Mouse (Mus musculus) small intestine, adult 2 months (tissue): ENCODE measurements around the gene Zfp658. TPM values are rescaled to one million over a fixed set of nuclear protein-coding genes. Genes with fewer than 3 reads are reported as not detected.

ENCODE experiments used
- H3K27ac ChIP-seq: fragments of 200-500 bp; 2 replicates; pipeline ENCODE4 v1.5.1; 2012; ENCODE audit warnings: low read depth, low read length, control low read depth, inconsistent platforms; ENCODE audit not compliant: insufficient read depth
- H3K27me3 ChIP-seq: fragments of 200-500 bp; 2 replicates; pipeline ENCODE4 v1.6.1; 2012; ENCODE audit warnings: mild to moderate bottlenecking, moderate library complexity, low read length, inconsistent platforms; ENCODE audit not compliant: control insufficient read depth, insufficient read depth
- H3K36me3 ChIP-seq: fragments of 200-500 bp; 2 replicates; pipeline ENCODE4 v1.6.1; 2012; ENCODE audit warnings: mild to moderate bottlenecking, low read length, control low read depth, inconsistent platforms; ENCODE audit not compliant: control insufficient read depth, insufficient read depth
- H3K4me1 ChIP-seq: fragments of 200-500 bp; 2 replicates; pipeline ENCODE4 v1.6.1; 2012; ENCODE audit warnings: low read length, inconsistent platforms, mixed read lengths; ENCODE audit not compliant: control insufficient read depth, insufficient read depth, insufficient read length
- H3K4me3 ChIP-seq: fragments of 200-500 bp; 2 replicates; pipeline ENCODE4 v1.5.1; 2012; ENCODE audit warnings: low read depth, mild to moderate bottlenecking, control low read depth, inconsistent platforms, low read length, moderate library complexity
- CTCF ChIP-seq: fragments of 200-500 bp; IDR thresholded peaks from 2 replicates; pipeline ENCODE4 v1.5.1; 2012; ENCODE audit warnings: low read depth, mild to moderate bottlenecking, control low read depth, inconsistent platforms, low read length, moderate library complexity, mixed read lengths; ENCODE audit not compliant: insufficient replicate concordance, insufficient read length; ENCODE audit errors: extremely low read depth
- POLR2A ChIP-seq: fragments of 200-500 bp; IDR thresholded peaks from 2 replicates; pipeline ENCODE4 v1.6.1; 2012; ENCODE audit warnings: low read depth, mild to moderate bottlenecking, control low read depth, inconsistent platforms, low read length, moderate library complexity
- WGBS: fragments of 180-500 bp; shearing (Covaris S2); methylation state at CpG from one replicate; pipeline ENCODE4 v1.1.7; 2018; 5-methylcytosine and 5-hydroxymethylcytosine counted together
- polyA plus RNA-seq: library from polyadenylated mRNA; depleted of rRNA; stranded (reverse); fragments of >200 nt; gene quantifications from 2 replicates; pipeline ENCODE4 v1.2.3, GENCODE M21; 2012; rRNA removed

Zfp658 gene
- polyA plus RNA-seq, 1 experiment: 0.28 TPM

DNA sequence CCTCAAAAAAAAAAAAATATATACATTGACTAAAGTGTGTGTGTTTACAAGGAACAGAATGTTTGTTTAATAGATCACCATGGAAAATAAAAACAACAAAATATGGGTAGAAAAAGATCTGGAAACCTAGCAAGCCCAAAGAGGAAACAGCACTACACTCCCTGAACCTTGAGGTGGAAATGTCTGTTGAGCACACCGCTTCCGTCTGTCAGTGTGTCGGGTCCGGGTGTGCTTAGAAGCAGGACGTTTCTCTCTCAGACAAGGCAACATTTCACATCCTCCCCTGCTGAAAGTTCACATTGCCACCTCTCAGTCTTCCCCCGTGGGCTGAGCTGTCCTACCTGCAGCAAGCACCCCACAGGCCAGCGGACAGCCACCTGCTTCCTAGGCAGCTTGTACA, 60.9 kb downstream of the Zfp658 start:
- H3K36me3 ChIP-seq: no peaks in the 10 kb centered on the region
- H3K4me1 ChIP-seq: peaks cover 4% of the 10 kb centered on the region
- no peak overlapping the region for H3K4me3 ChIP-seq
- H3K27me3 ChIP-seq: no peaks in the 10 kb centered on the region
- 78% methylated on average over 7 of the region's 7 CpGs for WGBS
- TF ChIP-seq CTCF: no peak
- no peak for TF ChIP-seq POLR2A
- H3K27ac ChIP-seq: no peak overlapping the region

- peaks cover 6% of the 10 kb centered on the region for H3K4me1 ChIP-seq
- WGBS: 37% methylated on average over 10 of the region's 10 CpGs
- H3K27ac ChIP-seq: no peak overlapping the region
- H3K4me3 ChIP-seq: no peak overlapping the region
- TF ChIP-seq POLR2A: no peak
- no peak for TF ChIP-seq CTCF
- H3K27me3 ChIP-seq: no peaks in the 10 kb centered on the region
- no peaks in the 10 kb centered on the region for H3K36me3 ChIP-seq
Measured at GRCm38 (mm10) chr7:43623819-43624218, 61.8 kb downstream of the Zfp658 start.

Other genes starting within 250 kb of the Zfp658 start
- gene Zfp715, start 249.0 kb upstream of the Zfp658 start, polyA plus RNA-seq: 0.58 and 0.86 TPM in 2 replicates
- gene Siglecf, start 210.9 kb upstream of the Zfp658 start, polyA plus RNA-seq: 5.6 and 5.9 TPM in 2 replicates
- gene Siglecg, start 154.1 kb upstream of the Zfp658 start, polyA plus RNA-seq: 7.8 and 11.8 TPM in 2 replicates
- gene Lim2, start 134.6 kb upstream of the Zfp658 start, polyA plus RNA-seq: not detected in 2 replicates
- gene Nkg7, start 125.2 kb upstream of the Zfp658 start, polyA plus RNA-seq: 28.1 and 31.3 TPM in 2 replicates
- not detected in 2 replicates for gene Cldnd2, start 121.5 kb upstream of the Zfp658 start, polyA plus RNA-seq
- gene Etfb, start 118.2 kb upstream of the Zfp658 start, polyA plus RNA-seq: 45.1 and 66.8 TPM in 2 replicates
- 0.29 TPM in 1 of 2 replicates, not detected in the other for gene Gm45233, start 118.1 kb upstream of the Zfp658 start, polyA plus RNA-seq
- gene Vsig10l, start 99.1 kb upstream of the Zfp658 start, polyA plus RNA-seq: 1.0 and 4.3 TPM in 2 replicates
- gene Iglon5, start 72.2 kb upstream of the Zfp658 start, polyA plus RNA-seq: 1.4 and 1.5 TPM in 2 replicates
- not detected in 2 replicates for gene 4931406B18Rik, start 56.3 kb upstream of the Zfp658 start, polyA plus RNA-seq
- 3.0 and 4.7 TPM in 2 replicates for gene Cd33, start 17.8 kb upstream of the Zfp658 start, polyA plus RNA-seq
- 0.63 and 0.91 TPM in 2 replicates for gene Zfp719, start 17.4 kb downstream of the Zfp658 start, polyA plus RNA-seq
- gene Zfp819, start 44.9 kb downstream of the Zfp658 start, polyA plus RNA-seq: 0.05 TPM in 1 of 2 replicates, not detected in the other
- gene Ceacam18, start 72.5 kb downstream of the Zfp658 start, polyA plus RNA-seq: 42.7 and 57.8 TPM in 2 replicates
- gene Siglece, start 97.9 kb downstream of the Zfp658 start, polyA plus RNA-seq: 2.2 and 3.0 TPM in 2 replicates
- 7.6 and 9.7 TPM in 2 replicates for gene Ctu1, start 109.8 kb downstream of the Zfp658 start, polyA plus RNA-seq
- gene Klk14, start 128.2 kb downstream of the Zfp658 start, polyA plus RNA-seq: 0.09 TPM in 1 of 2 replicates, not detected in the other
- gene Klk13, start 150.3 kb downstream of the Zfp658 start, polyA plus RNA-seq: 0.09 TPM in 1 of 2 replicates, not detected in the other
- not detected in 2 replicates for gene Klk12, start 206.6 kb downstream of the Zfp658 start, polyA plus RNA-seq
- gene Klk11, start 212.3 kb downstream of the Zfp658 start, polyA plus RNA-seq: not detected in 2 replicates
- 0.19 TPM in 2 replicates for gene Klk10, start 218.8 kb downstream of the Zfp658 start, polyA plus RNA-seq
- gene Klk9, start 229.6 kb downstream of the Zfp658 start, polyA plus RNA-seq: 0.15 TPM in 1 of 2 replicates, not detected in the other
- 3.6 and 4.4 TPM in 2 replicates for gene Klk8, start 235.3 kb downstream of the Zfp658 start, polyA plus RNA-seq
- not detected in 2 replicates for gene Klk7, start 249.0 kb downstream of the Zfp658 start, polyA plus RNA-seq